Mouse (Mus musculus) retina, adult 2 months (tissue): ENCODE data around the gene Sptb.
A peak's percentile ranks its signal among the peaks of the same experiment; 100 is the strongest.

ENCODE experiments used
- DNase-seq: peaks from one replicate; pipeline ENCODE4 v3.0.0-alpha.2; 2012; ENCODE audit warnings: low read depth, low spot score

Gene Sptb

GRCm38 (mm10) chr12:76673794-76674222 is 36.5 kb downstream of the Sptb start:
- no peak for DNase-seq

DNA sequence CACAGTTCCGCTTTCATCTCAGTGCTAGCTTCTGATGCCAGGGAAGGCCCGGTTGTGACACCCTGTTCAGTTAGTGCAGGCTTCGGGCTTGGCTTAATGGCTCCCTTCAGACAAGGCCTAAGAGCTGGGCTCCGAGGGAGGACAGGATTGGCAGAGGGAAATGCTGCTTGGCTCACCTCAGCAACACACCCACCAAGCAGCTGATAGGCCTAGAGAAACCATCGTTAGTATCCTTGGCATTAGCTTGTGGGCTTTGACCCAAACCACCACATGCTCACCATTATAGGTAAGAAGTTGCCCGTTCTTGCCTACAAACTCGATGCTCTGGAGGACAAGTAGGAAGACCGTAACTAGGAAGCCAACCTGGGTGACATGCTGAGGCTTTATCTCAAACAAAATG is 38.3 kb downstream of the Sptb start:
- no peak for DNase-seq

DNA sequence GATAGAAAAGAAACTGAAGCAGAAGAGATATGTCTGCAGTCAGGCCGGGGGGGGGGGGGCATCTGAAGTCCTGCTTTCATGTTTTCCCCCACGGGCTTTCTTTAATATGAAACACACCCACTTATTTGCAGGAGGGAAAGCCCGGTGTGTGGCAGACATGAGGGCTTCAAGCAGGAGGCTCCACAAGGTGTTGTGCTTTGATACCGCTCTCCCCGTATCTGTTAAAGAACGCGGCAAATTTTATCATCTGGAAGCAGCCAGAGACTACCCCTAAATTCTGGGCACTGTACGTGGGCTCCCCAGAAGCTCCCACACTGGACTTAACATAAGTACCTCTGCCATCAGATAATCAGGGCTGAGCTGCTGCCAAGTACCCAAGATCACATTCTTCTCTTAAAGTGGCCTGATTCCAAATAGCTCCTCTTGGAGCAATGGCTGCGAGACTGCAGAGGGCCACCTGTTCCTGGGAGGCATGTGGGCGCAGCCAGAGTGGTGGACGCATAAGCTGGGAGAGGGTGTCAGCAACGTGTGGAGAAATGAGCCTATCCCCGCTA is 39.7 kb downstream of the Sptb start:
- DNase-seq, result no peak

- DNase-seq, result no peak
These were observed 40.3 kb downstream of the Sptb start for GRCm38 (mm10) chr12:76669956-76670530.

DNA sequence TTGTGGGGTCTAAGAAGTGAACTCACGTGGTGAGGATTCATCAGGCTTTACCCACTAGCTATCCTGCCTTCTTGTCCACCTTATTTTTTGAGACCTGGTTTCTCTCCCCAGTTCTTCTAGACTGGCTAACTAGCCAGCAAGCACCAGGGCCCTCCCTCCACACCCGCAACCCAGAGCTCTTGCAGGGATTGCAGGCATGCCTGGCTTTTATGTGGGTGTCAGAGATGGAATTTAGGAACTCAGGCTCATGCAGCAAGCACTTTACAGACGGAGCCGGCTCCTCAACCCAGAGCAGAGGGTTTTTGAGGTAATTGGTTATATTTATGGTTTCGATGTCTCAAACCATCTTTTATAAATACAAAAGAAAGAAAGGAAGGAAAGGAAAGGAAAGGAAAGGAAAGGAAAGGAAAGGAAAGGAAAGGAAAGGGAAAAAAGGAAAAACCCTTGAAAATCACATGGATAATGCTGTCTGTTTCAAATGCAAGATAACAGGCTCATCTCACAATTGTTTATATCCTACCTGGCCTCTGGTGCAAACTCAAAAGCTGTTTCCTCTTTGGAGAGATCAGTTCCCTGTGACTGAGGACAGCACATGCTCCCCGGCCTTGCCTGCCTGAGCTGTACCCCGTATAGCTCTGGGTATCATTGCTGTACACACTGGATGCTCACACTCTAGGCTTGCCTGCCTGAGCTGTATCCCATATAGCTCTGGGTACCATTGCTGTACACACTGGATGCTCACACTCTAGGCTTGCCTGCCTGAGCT is 41.5 kb downstream of the Sptb start:
- DNase-seq, result no peak

GRCm38 (mm10) chr12:76651788-76652345 is 58.5 kb downstream of the Sptb start:
- DNase-seq, result no peak

GRCm38 (mm10) chr12:76649708-76650687 is 60.3 kb downstream of the Sptb start:
- peak; percentile 45 for DNase-seq

GRCm38 (mm10) chr12:76645222-76646110 is 64.9 kb downstream of the Sptb start:
- no peak for DNase-seq

GRCm38 (mm10) chr12:76643679-76644078 is 66.7 kb downstream of the Sptb start:
- no peak for DNase-seq

GRCm38 (mm10) chr12:76642616-76643015 is 67.7 kb downstream of the Sptb start:
- DNase-seq, result no peak

DNA sequence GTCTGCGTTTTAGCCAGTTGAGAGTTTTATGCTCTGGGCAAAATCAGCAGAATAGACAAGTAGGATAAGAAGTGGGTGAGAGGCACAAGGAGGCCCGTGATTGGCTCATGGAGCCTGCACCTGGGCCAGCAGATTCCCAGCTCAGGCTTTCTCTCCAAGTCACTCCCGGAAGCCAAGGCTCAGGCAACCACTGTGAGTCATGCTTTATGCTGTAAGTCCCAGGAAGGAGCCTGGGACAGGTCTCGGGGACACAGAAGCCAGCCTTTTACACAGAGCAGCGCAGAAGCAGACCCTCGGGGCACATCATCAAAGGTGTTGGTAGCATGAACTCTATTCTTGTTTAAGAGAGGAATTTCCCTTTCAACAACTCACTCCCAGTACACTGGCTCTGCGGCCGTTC is 69.7 kb downstream of the Sptb start:
- DNase-seq, result no peak

DNA sequence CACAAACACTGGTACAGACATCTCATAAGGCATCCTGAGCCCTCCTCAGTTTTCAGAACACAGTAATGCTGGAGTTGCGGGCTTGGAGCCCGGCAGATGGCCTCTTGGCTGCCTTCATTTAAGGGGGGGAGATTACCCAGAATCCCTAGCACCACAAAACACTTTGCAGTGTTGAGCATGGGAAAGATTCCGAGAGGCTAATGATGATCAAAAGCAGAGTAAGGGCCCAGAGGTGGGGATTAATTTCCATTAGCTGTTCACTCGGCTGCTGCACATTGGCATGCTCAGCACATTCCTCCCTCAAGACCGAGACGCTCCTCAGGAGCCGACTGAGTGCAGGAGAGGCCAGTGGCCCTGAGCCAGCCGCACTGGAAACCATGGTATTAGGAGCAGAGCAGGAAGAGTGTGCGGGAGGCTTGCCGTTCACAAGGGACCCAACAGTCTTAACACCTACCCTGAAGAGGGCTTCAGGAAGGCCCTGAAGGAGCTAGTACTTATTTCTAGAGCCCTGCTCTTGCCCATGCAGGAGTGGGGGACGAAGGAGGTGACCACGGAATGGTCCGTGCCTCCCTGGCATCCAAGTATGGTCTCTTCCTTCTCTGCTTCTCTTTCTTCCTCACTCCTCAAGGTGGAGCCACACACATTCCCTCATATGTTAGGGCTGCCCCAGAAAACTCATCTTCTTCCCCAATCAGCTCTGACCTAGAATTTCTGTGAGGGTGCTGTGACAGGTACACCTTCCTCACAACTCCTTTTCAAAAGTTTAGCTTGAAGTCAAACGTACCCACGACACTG is 75.3 kb downstream of the Sptb start:
- DNase-seq, result no peak

GRCm38 (mm10) chr12:76623374-76623773 is 87.0 kb downstream of the Sptb start:
- DNase-seq, result peak; percentile 39

- DNase-seq, result no peak
These were observed 90.5 kb downstream of the Sptb start for GRCm38 (mm10) chr12:76619847-76620246.

GRCm38 (mm10) chr12:76618175-76618574 is 92.2 kb downstream of the Sptb start:
- no peak for DNase-seq

DNA sequence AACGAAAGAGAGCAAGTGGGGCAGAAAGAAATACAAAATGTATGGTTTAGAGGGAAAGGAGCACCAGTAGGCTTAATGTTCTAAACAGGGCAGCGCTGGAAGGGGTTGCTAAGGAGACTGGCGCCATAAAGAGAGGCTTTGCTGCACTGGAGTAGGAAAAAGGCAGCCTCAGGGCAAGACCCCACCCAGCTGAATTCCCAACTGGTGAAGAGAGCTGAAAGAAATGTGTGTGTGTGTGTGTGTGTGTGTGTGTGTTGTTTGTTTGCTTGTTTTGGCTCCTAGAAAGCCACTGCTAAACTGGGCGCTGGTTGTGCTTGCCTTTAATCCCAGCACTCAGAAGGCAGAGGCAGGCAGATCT is 94.8 kb downstream of the Sptb start:
- DNase-seq, result no peak

DNA sequence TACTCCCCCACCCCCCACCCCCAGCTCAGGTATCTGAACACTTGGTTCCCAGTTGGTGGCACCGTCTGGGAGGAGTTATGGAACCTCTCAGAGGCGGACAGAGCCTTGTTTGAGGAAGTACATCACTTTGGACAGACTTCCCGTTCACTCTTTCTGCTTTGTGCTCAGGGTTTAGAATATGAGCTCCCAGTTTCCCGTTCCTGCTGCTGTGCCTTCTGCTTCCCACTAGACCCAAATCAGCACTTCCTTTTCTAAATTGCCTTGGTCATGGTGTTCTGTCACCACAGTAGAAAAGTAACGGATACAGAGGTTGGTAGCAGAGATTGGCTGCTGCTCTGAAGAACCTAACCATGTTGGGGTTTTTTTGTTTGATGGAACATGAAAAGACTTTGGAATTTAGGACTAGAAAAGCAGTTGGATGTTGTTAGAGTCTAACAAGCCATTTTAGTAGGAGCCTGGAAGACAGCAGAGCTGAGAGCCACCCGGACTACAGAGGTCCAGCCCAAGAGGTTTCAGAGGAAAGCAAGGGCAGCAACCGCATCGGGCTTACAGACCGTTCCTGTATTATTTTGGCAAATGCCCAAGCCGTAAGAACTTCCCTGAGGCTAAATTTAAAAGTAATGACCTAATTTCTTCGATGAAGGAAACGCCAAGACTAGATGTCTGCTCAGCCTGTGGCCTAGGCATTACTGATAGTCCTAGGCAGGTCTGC is 95.3 kb downstream of the Sptb start:
- DNase-seq, result no peak

- no peak for DNase-seq
These were observed 97.7 kb downstream of the Sptb start for GRCm38 (mm10) chr12:76612621-76613020.

GRCm38 (mm10) chr12:76608997-76609565 is 101.3 kb downstream of the Sptb start:
- DNase-seq, result no peak
